Mouse (Mus musculus) forebrain, postnatal 0 days (tissue): ENCODE results near the gene Ift46. TPM values are rescaled to one million over a fixed set of nuclear protein-coding genes. Genes with fewer than 3 reads are reported as not detected.
A peak's percentile ranks its signal among the peaks of the same experiment; 100 is the strongest.

Experiments used
- ATAC-seq: fragments of 200-750 bp; cut with Nextera tagmentation; 2 replicates; pipeline ENCODE4 v1.8.0; 2017; ENCODE audit warnings: mild to moderate bottlenecking, moderate library complexity
- DNase-seq: peaks from one replicate; pipeline ENCODE4 v3.0.0-alpha.2; 2015
- H3K27ac ChIP-seq: fragments of 300-500 bp; sonication (generic); 2 replicates; pipeline ENCODE4 v1.5.1; 2014; ENCODE audit warnings: low read depth, mild to moderate bottlenecking, antibody characterized with exemption, low read length, moderate library complexity, mixed read lengths
- H3K27me3 ChIP-seq: fragments of 300-500 bp; sonication (generic); 2 replicates; pipeline ENCODE4 v1.6.1; 2014; ENCODE audit warnings: mild to moderate bottlenecking, low read length, mixed read lengths; ENCODE audit not compliant: insufficient read depth
- H3K36me3 ChIP-seq: fragments of 300-500 bp; sonication (generic); 2 replicates; pipeline ENCODE4 v1.6.1; 2014; ENCODE audit warnings: mild to moderate bottlenecking, moderate library complexity; ENCODE audit not compliant: insufficient read depth
- H3K4me1 ChIP-seq: fragments of 300-500 bp; sonication (generic); 2 replicates; pipeline ENCODE4 v1.6.1; 2014; ENCODE audit warnings: antibody characterized with exemption; ENCODE audit not compliant: insufficient read depth
- H3K4me2 ChIP-seq: fragments of 300-500 bp; sonication (generic); 2 replicates; pipeline ENCODE4 v1.6.1; 2014; ENCODE audit warnings: low read depth, mild to moderate bottlenecking, moderate library complexity
- H3K4me3 ChIP-seq: fragments of 300-500 bp; sonication (generic); 2 replicates; pipeline ENCODE4 v1.5.1; 2014; ENCODE audit warnings: low read depth, low read length, mixed read lengths
- H3K9ac ChIP-seq: fragments of 300-500 bp; sonication (generic); 2 replicates; pipeline ENCODE4 v1.6.1; 2014; ENCODE audit warnings: mild to moderate bottlenecking
- H3K9me3 ChIP-seq: fragments of 300-500 bp; sonication (generic); 2 replicates; pipeline ENCODE4 v1.6.1; 2016; ENCODE audit warnings: low read length
- CTCF ChIP-seq: sonication (generic); IDR thresholded peaks from 2 replicates; pipeline ENCODE4 v1.5.1; 2016; ENCODE audit warnings: antibody characterized with exemption, control low read depth, low read depth
- WGBS: fragments of 180-500 bp; shearing (Covaris S2); extraction: QIAGEN DNeasy Blood & Tissue Kit; methylation state at CpG from one replicate; pipeline ENCODE4 v1.1.7; 2014; 5-methylcytosine and 5-hydroxymethylcytosine counted together
- polyA plus RNA-seq: library from polyadenylated mRNA; unstranded; fragments of >200 nt; fragmentation: Nextera tagmentation; extraction: Ambion mirVana; gene quantifications from 2 replicates; pipeline ENCODE4 v1.2.1, GENCODE M21; 2015
- total RNA-seq: library from RNA; depleted of rRNA; stranded (reverse); fragments of >200 nt; gene quantifications from 2 replicates; pipeline ENCODE4 v1.2.3, GENCODE M21; 2014

Gene Ift46
- total and polyA plus RNA-seq, 2 experiments from 2014 or later: 67.0 to 158 TPM

- 2% methylated on average over 70 of the region's 75 CpGs for WGBS
- ATAC-seq: peak; percentile 95
- H3K4me3 ChIP-seq: peak within 1 kb of the TSS; percentile 55
These were observed 31.6 kb downstream of the Ift46 start, which contains the start of gene Tmem25 for GRCm38 (mm10) chr9:44799102-44799957. Gene Tmem25 (minus strand): TSS chr9:44799307.

GRCm38 (mm10) chr9:44799958-44800324 lies 32.2 kb downstream of the Ift46 start:
- no peaks in the 10 kb centered on the region for H3K27me3 ChIP-seq
- no peaks in the 10 kb centered on the region for H3K9me3 ChIP-seq
- ATAC-seq: no peak
- WGBS: 36% methylated on average over 9 of the region's 9 CpGs
- DNase-seq: no peak
- H3K36me3 ChIP-seq: peaks cover 5% of the 10 kb centered on the region
- peak overlapping the region; percentile 96 for H3K4me2 ChIP-seq
- no peak overlapping the region for H3K27ac ChIP-seq
- H3K4me3 ChIP-seq: peak overlapping the region; percentile 55
- 0 out of 2 replicates have a peak, but pooled peaks cover 6% of the 10 kb centered on the region for H3K4me1 ChIP-seq
- no peak for TF ChIP-seq CTCF
- peak overlapping the region; percentile 66 for H3K9ac ChIP-seq

More at GRCm38 (mm10) chr9:44799102-44799957, 31.6 kb downstream of the Ift46 start, which contains the start of gene Tmem25:
- 0 out of 2 replicates have a peak, but pooled peaks cover 6% of the 10 kb centered on the region for H3K4me1 ChIP-seq
- H3K9ac ChIP-seq: peak within 1 kb of the TSS; percentile 66
- no peak for TF ChIP-seq CTCF
- H3K27ac ChIP-seq: peak within 1 kb of the TSS; percentile 54
- H3K36me3 ChIP-seq: no peaks in the 10 kb centered on the region
- no peaks in the 10 kb centered on the region for H3K9me3 ChIP-seq
- peak within 1 kb of the TSS; percentile 96 for H3K4me2 ChIP-seq
- no peaks in the 10 kb centered on the region for H3K27me3 ChIP-seq
- DNase-seq: peak; percentile 86

GRCm38 (mm10) chr9:44801669-44802068 lies 34.0 kb downstream of the Ift46 start:
- no peak for DNase-seq
- WGBS: 85% methylated on average over 6 of the region's 6 CpGs
- Histone ChIP-seq H3K4me2 (no peak overlapping the region), H3K4me1 (0 out of 2 replicates have a peak, but pooled peaks cover 6% of the 10 kb centered on the region), H3K36me3 (peaks cover 19% of the 10 kb centered on the region), H3K27ac (no peak overlapping the region), H3K27me3 (no peaks in the 10 kb centered on the region), H3K9me3 (no peaks in the 10 kb centered on the region), H3K4me3 (no peak overlapping the region), H3K9ac (no peak overlapping the region)
- ATAC-seq: no peak
- TF ChIP-seq CTCF: no peak

GRCm38 (mm10) chr9:44802808-44803450 lies 35.2 kb downstream of the Ift46 start, which contains the start of gene Ttc36:
Gene Ttc36 (minus strand): TSS chr9:44803072.
- 77% methylated on average over 4 of the region's 4 CpGs for WGBS
- DNase-seq (no peak), ATAC-seq (no peak)
- H3K4me2 ChIP-seq: no peak within 1 kb of the TSS
- 0 out of 2 replicates have a peak, but pooled peaks cover 6% of the 10 kb centered on the region for H3K4me1 ChIP-seq
- no peak within 1 kb of the TSS for H3K9ac ChIP-seq
- TF ChIP-seq CTCF: no peak
- no peaks in the 10 kb centered on the region for H3K27me3 ChIP-seq
- H3K36me3 ChIP-seq: peaks cover 32% of the 10 kb centered on the region
- H3K9me3 ChIP-seq: no peaks in the 10 kb centered on the region
- no peak within 1 kb of the TSS for H3K4me3 ChIP-seq
- H3K27ac ChIP-seq: no peak within 1 kb of the TSS

GRCm38 (mm10) chr9:44804678-44805077 lies 37.0 kb downstream of the Ift46 start:
- H3K36me3 ChIP-seq: peaks cover 49% of the 10 kb centered on the region
- 88% methylated on average over 10 of the region's 10 CpGs for WGBS
- H3K4me3 ChIP-seq: no peak overlapping the region
- no peak for TF ChIP-seq CTCF
- ATAC-seq (no peak), DNase-seq (no peak)
- no peaks in the 10 kb centered on the region for H3K4me1 ChIP-seq
- H3K9ac ChIP-seq: no peak overlapping the region
- H3K4me2 ChIP-seq: no peak overlapping the region
- H3K27me3 ChIP-seq: no peaks in the 10 kb centered on the region
- no peaks in the 10 kb centered on the region for H3K9me3 ChIP-seq
- no peak overlapping the region for H3K27ac ChIP-seq

DNA sequence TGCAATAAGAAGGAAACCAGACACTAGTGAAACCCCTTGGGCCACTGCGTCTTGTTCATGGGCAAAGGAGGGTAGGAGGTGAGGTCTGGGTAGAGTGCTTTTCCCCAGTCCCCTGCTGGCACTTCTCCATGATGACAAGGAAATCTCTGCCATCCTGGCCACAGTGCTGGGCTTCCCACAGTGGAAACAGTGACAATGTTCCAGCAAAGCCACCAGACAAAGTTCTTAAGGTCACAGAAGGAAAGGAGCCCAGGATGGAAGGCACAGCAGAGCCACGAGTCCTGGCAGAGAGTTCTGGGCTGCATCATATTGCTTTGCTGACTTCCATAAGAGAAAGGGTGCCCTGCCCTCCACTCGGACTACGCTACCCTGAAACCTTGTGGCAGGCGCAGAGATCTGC lies 37.8 kb downstream of the Ift46 start:
- no peak overlapping the region for H3K9ac ChIP-seq
- H3K4me1 ChIP-seq: no peaks in the 10 kb centered on the region
- H3K27me3 ChIP-seq: no peaks in the 10 kb centered on the region
- TF ChIP-seq CTCF: no peak
- 93% methylated on average over 5 of the region's 5 CpGs for WGBS
- no peaks in the 10 kb centered on the region for H3K9me3 ChIP-seq
- H3K27ac ChIP-seq: no peak overlapping the region
- H3K4me3 ChIP-seq: no peak overlapping the region
- DNase-seq (no peak), ATAC-seq (no peak)
- H3K36me3 ChIP-seq: peaks cover 58% of the 10 kb centered on the region
- H3K4me2 ChIP-seq: no peak overlapping the region

DNA sequence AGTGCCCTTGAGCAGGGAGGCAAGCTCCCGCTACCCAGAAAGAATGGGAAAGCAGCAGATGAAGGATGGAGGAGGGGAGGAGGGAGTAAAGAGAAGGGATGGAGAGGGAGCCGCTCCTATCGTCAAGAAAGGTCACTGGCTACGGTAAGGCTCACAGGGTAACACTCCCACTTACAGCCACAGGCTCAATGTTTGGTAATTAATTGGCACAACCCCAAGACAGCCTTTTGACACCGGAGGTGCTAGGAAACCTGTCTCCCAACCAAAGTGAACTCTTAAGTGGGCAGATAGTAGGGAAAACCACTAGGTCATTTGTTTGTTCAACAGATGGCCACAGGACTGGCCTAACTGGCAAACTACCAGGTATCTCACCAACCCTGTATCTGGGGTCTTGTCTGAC lies 39.4 kb downstream of the Ift46 start:
- no peak overlapping the region for H3K9ac ChIP-seq
- ATAC-seq: no peak
- H3K36me3 ChIP-seq: peaks cover 74% of the 10 kb centered on the region
- no peaks in the 10 kb centered on the region for H3K9me3 ChIP-seq
- H3K27ac ChIP-seq: no peak overlapping the region
- no peak overlapping the region for H3K4me2 ChIP-seq
- no peaks in the 10 kb centered on the region for H3K27me3 ChIP-seq
- no peaks in the 10 kb centered on the region for H3K4me1 ChIP-seq
- no peak for DNase-seq
- TF ChIP-seq CTCF: no peak
- no peak overlapping the region for H3K4me3 ChIP-seq
- 60% methylated on average over 5 of the region's 5 CpGs for WGBS
